24 mouse cellular contexts compared by ENCODE assay signal in genomic region chr9:31851710-31852109, GRCm38 (mm10).
DNase-seq lines count a peak whose midpoint lies in the region; ATAC-seq and TF ChIP-seq lines count a peak whose summit lies in the region.
"Had no signal": no experiment of that assay in that cellular context is flagged by ENCODE, and none has a peak within 500 bp of the region (broad histone marks: within the 10 kb centered on the region; RNA-seq: fewer than 3 reads in every experiment).

No protein-coding gene starts in this region.

- H3K4me2 ChIP-seq in intestine, postnatal 0 days (replicated peaks; ENCODE audit: low read depth), result 0 out of 2 replicates have a peak overlapping the region, but pooled peaks have one; percentile 13
- H3K4me2 ChIP-seq: limb, embryonic 13.5 days had no signal

- no peaks in the 10 kb centered on the region for H3K36me3 ChIP-seq in intestine, postnatal 0 days (ENCODE audit: control insufficient read depth, insufficient read depth)
- H3K36me3 ChIP-seq: forebrain, embryonic 10.5 days; G1E; limb, embryonic 13.5 days had no signal

- H3K9me3 ChIP-seq in intestine, postnatal 0 days (ENCODE audit: control insufficient read depth), result no peaks in the 10 kb centered on the region
- H3K9me3 ChIP-seq: forebrain, embryonic 10.5 days; limb, embryonic 13.5 days; megakaryocyte, embryonic 14.5 days had no signal

- no peak overlapping the region for H3K9ac ChIP-seq in intestine, postnatal 0 days (ENCODE audit: low read depth, low read length)
- H3K9ac ChIP-seq: limb, embryonic 13.5 days had no signal

- WGBS in intestine, postnatal 0 days, result 33% methylated on average over 8 of the region's 8 CpGs

- H3K4me3 ChIP-seq in intestine, postnatal 0 days (ENCODE audit: low read depth, low read length), result no peak overlapping the region
- H3K4me3 ChIP-seq: forebrain, embryonic 10.5 days; limb, embryonic 13.5 days; megakaryocyte, embryonic 14.5 days had no signal

- no peaks in the 10 kb centered on the region; the same call in 1 of the 2 replicates for H3K4me1 ChIP-seq in intestine, postnatal 0 days (replicated peaks; ENCODE audit: control insufficient read depth, insufficient read depth, low read length)
- H3K4me1 ChIP-seq: forebrain, embryonic 10.5 days; megakaryocyte, embryonic 14.5 days had no signal

- ATAC-seq in intestine, postnatal 0 days, result peak; percentile 98
- ATAC-seq: hindbrain, embryonic 16.5 days; midbrain, embryonic 16.5 days had no signal

- no peaks in the 10 kb centered on the region for H3K27me3 ChIP-seq in intestine, postnatal 0 days (replicated peaks; ENCODE audit: control insufficient read depth, insufficient read depth, low read length)

- DNase-seq in testis, postnatal 10 days (ENCODE audit: low spot score), result peak; percentile 32
- no peak for DNase-seq in testis, postnatal 14 days (ENCODE audit: low spot score)
- DNase-seq in T-cell, adult 2 months (ENCODE audit: low spot score), result peak; percentile 2
- DNase-seq in urinary bladder, postnatal 25 days (ENCODE audit: low spot score), result peak; percentile 43
- DNase-seq in kidney, adult 9 months, result no peak
- DNase-seq in cerebellum, adult 11 months, result no peak
- no peak for DNase-seq in thymus, postnatal 0 days (ENCODE audit: low spot score)
- DNase-seq: adrenal gland, postnatal 36 days; cerebellum, adult 2 months; cerebellum, postnatal 36 days; gastrocnemius, postnatal 10 days; heart, adult 18-20 months; heart, postnatal 4 days; kidney, postnatal 4 days; lung, postnatal 10 days; right cerebral cortex, postnatal 25 days; thymus, adult 18-20 months had no signal

- peak overlapping the region; percentile 28; the same call in 1 of the 2 replicates for H3K27ac ChIP-seq in intestine, postnatal 0 days (ENCODE audit: low read depth, low read length)
- H3K27ac ChIP-seq: forebrain, embryonic 10.5 days; limb, embryonic 13.5 days had no signal

- TF ChIP-seq CTCF in intestine, postnatal 0 days (IDR thresholded peaks at IDR 0.05; ENCODE audit: low read depth), result no peak

Comparison
In these comparisons a context has a peak if more than half of its experiments do, and no peak if none do; other contexts are left out.
1. DNase-seq: peak in testis, postnatal 10 days (single experiment), T-cell, adult 2 months (single experiment) and urinary bladder, postnatal 25 days (single experiment); none in testis, postnatal 14 days (single experiment), kidney, adult 9 months (single experiment), cerebellum, adult 11 months (single experiment) and thymus, postnatal 0 days (single experiment).